Mouse (Mus musculus) CH12.LX (cell line): ENCODE results near the gene Gpx3. TPM values are rescaled to one million over a fixed set of nuclear protein-coding genes. Genes with fewer than 3 reads are reported as not detected.

Source experiments
- DNase-seq: peaks from one replicate; pipeline ENCODE4 v3.0.0-alpha.2; 2013; ENCODE audit errors: extremely low read depth
- H3K27ac ChIP-seq: 2 replicates; pipeline ENCODE4 v1.5.1; 2012; ENCODE audit warnings: low read depth, mild to moderate bottlenecking, control low read depth, moderate library complexity; ENCODE audit not compliant: insufficient read depth
- H3K27me3 ChIP-seq: replicated peaks from 2 replicates; pipeline ENCODE3; 2012; ENCODE audit warnings: inconsistent platforms
- H3K36me3 ChIP-seq, 2 experiments: replicated peaks in 1 of 2; 2 replicates each; pipeline versions ENCODE3 to v1.6.1; 2012; ENCODE audit warnings: inconsistent platforms in 1 of 2, low read length in 1 of 2, mild to moderate bottlenecking in 1 of 2, mixed read lengths in 1 of 2, moderate library complexity in 1 of 2; ENCODE audit not compliant: control insufficient read depth in 1 of 2, insufficient read depth in 1 of 2
- H3K4me1 ChIP-seq, 2 experiments: 2 replicates each; pipeline ENCODE4 v1.6.1; 2012; ENCODE audit warnings: inconsistent platforms in 1 of 2, moderate library complexity in 1 of 2; ENCODE audit not compliant: insufficient read depth in 2 of 2, control insufficient read depth in 1 of 2
- H3K4me2 ChIP-seq: 2 replicates; pipeline ENCODE4 v1.6.1; 2012; ENCODE audit warnings: low read depth, mild to moderate bottlenecking, control low read depth; ENCODE audit not compliant: poor library complexity, insufficient read depth, severe bottlenecking
- H3K4me3 ChIP-seq, 3 experiments: fragments of 150-350 bp in 1 of 3; sonication (generic) in 1 of 3; replicated peaks in 1 of 3; 2 replicates each; pipeline versions ENCODE3 to v1.5.1; 2011 to 2012; ENCODE audit warnings: low read depth in 2 of 3, low read length in 2 of 3, mild to moderate bottlenecking in 2 of 3, moderate library complexity in 2 of 3, control low read depth in 1 of 3, improper control_type of control experiment in 1 of 3, inconsistent platforms in 1 of 3, mixed read lengths in 1 of 3; ENCODE audit not compliant: poor library complexity in 1 of 3
- H3K79me2 ChIP-seq: replicated peaks from 2 replicates; pipeline ENCODE4 v1.6.1; 2012; ENCODE audit warnings: mild to moderate bottlenecking, moderate library complexity; ENCODE audit not compliant: control insufficient read depth, poor library complexity, insufficient read depth, severe bottlenecking; ENCODE audit errors: extremely low read depth
- H3K9ac ChIP-seq: 2 replicates; pipeline ENCODE4 v1.6.1; 2012; ENCODE audit warnings: low read depth, mild to moderate bottlenecking, control low read depth, moderate library complexity; ENCODE audit not compliant: insufficient read depth
- H3K9me3 ChIP-seq: replicated peaks from 2 replicates; pipeline ENCODE3; 2012; ENCODE audit warnings: low read length, inconsistent platforms, mixed read lengths
- BHLHE40 ChIP-seq: IDR thresholded peaks from 2 replicates; pipeline ENCODE4 v1.6.1; 2011; ENCODE audit warnings: mild to moderate bottlenecking, low read depth, low read length, improper control_type of control experiment
- CHD1 ChIP-seq: IDR thresholded peaks from 2 replicates; pipeline ENCODE4 v1.6.1; 2012; ENCODE audit warnings: low read depth, low read length, improper control_type of control experiment, inconsistent platforms
- CHD2 ChIP-seq: IDR thresholded peaks from 2 replicates; pipeline ENCODE4 v1.6.1; 2011; ENCODE audit warnings: low read length, improper control_type of control experiment
- E2F4 ChIP-seq: IDR thresholded peaks from 2 replicates; pipeline ENCODE4 v1.6.1; 2011; ENCODE audit warnings: low read depth, low read length, improper control_type of control experiment; ENCODE audit not compliant: insufficient replicate concordance
- ELF1 ChIP-seq: IDR thresholded peaks from 2 replicates; pipeline ENCODE4 v1.6.1; 2014; ENCODE audit warnings: low read depth, mild to moderate bottlenecking, inconsistent platforms, low read length, improper control_type of control experiment
- EP300 ChIP-seq: IDR thresholded peaks from 2 replicates; pipeline ENCODE4 v1.6.1; 2011; ENCODE audit warnings: low read length, improper control_type of control experiment
- ETS1 ChIP-seq: conservative IDR thresholded peaks from 2 replicates; pipeline ENCODE4 v1.6.1; 2012; ENCODE audit warnings: low read depth, mild to moderate bottlenecking, inconsistent platforms, low read length, improper control_type of control experiment, moderate library complexity
- HCFC1 ChIP-seq: IDR thresholded peaks from 2 replicates; pipeline ENCODE4 v1.6.1; 2012; ENCODE audit warnings: low read depth, mild to moderate bottlenecking, inconsistent platforms, low read length, improper control_type of control experiment
- JUND ChIP-seq: conservative IDR thresholded peaks from 2 replicates; pipeline ENCODE4 v1.6.1; 2011; ENCODE audit warnings: low read depth, low read length, improper control_type of control experiment
- MAFK ChIP-seq: IDR thresholded peaks from 2 replicates; pipeline ENCODE4 v1.6.1; 2011; ENCODE audit warnings: low read length, improper control_type of control experiment; ENCODE audit not compliant: insufficient replicate concordance
- MEF2A ChIP-seq: IDR thresholded peaks from 2 replicates; pipeline ENCODE4 v1.6.1; 2014; ENCODE audit warnings: low read depth, mild to moderate bottlenecking, inconsistent platforms, low read length, improper control_type of control experiment, borderline replicate concordance
- MXI1 ChIP-seq: IDR thresholded peaks from 2 replicates; pipeline ENCODE4 v1.6.1; 2011; ENCODE audit warnings: mild to moderate bottlenecking, low read depth, low read length, improper control_type of control experiment
- MYC ChIP-seq: IDR thresholded peaks from 2 replicates; pipeline ENCODE4 v1.6.1; 2011; ENCODE audit warnings: low read depth, mild to moderate bottlenecking, improper control_type of control experiment, low read length
- NRF1 ChIP-seq: IDR thresholded peaks from 2 replicates; pipeline ENCODE4 v1.6.1; 2014; ENCODE audit warnings: low read depth, mild to moderate bottlenecking, inconsistent platforms, low read length, improper control_type of control experiment, moderate library complexity
- POLR2A ChIP-seq: IDR thresholded peaks from 2 replicates; pipeline ENCODE4 v1.6.1; 2011; ENCODE audit warnings: low read depth, mild to moderate bottlenecking, improper control_type of control experiment, low read length
- RCOR1 ChIP-seq: conservative IDR thresholded peaks from 2 replicates; pipeline ENCODE4 v1.6.1; 2012; ENCODE audit warnings: low read depth, mild to moderate bottlenecking, inconsistent platforms, low read length, improper control_type of control experiment
- SMC3 ChIP-seq: IDR thresholded peaks from 2 replicates; pipeline ENCODE4 v1.6.1; 2011; ENCODE audit warnings: low read depth, low read length, improper control_type of control experiment
- TBP ChIP-seq: conservative IDR thresholded peaks from 2 replicates; pipeline ENCODE4 v1.6.1; 2011; ENCODE audit warnings: low read depth, low read length, improper control_type of control experiment
- TCF12 ChIP-seq: IDR thresholded peaks from 2 replicates; pipeline ENCODE4 v1.6.1; 2014; ENCODE audit warnings: low read depth, mild to moderate bottlenecking, inconsistent platforms, low read length, improper control_type of control experiment
- USF1 ChIP-seq: IDR thresholded peaks from 2 replicates; pipeline ENCODE4 v1.6.1; 2014; ENCODE audit warnings: low read depth, mild to moderate bottlenecking, inconsistent platforms, low read length, improper control_type of control experiment
- USF2 ChIP-seq: conservative IDR thresholded peaks from 2 replicates; pipeline ENCODE4 v1.6.1; 2011; ENCODE audit warnings: low read depth, low read length, improper control_type of control experiment
- ZNF384 ChIP-seq: IDR thresholded peaks from 2 replicates; pipeline ENCODE4 v1.6.1; 2012; ENCODE audit warnings: low read depth, low read length, improper control_type of control experiment, inconsistent platforms
- dilution Hi-C: fragments of 300-500 bp; cut with MboI; formaldehyde crosslinking; loops from 2 replicates; pipeline ENCODE4 v1.14.3; 2020; ENCODE audit warnings: low sequenced_read_pairs; ENCODE audit not compliant: extremely low pct_unique_long_range_greater_than_20kb, extremely low pct_ligation_motif_present
- in situ Hi-C: fragments of 300-500 bp; cut with MboI; formaldehyde crosslinking; loops from 3 replicates; pipeline ENCODE4 v1.14.3; 2019; ENCODE audit warnings: low sequenced_read_pairs, low pct_ligation_motif_present, low pct_unique_long_range_greater_than_20kb, mixed read lengths
- polyA plus RNA-seq: library from polyadenylated mRNA; unstranded; fragments of >175 nt; gene quantifications from 2 replicates; pipeline ENCODE4 v1.2.1, GENCODE M21; 2012; ENCODE audit warnings: low read depth; ENCODE audit not compliant: insufficient read length
- total RNA-seq, 2 experiments: library from RNA; depleted of rRNA; stranded (reverse); fragments of 300-350 nt in 1 of 2; fragments of >200 nt in 1 of 2; gene quantifications; 2 replicates each; pipeline ENCODE4 v1.2.3; 2012 to 2014

Gene Gpx3
- total and polyA plus RNA-seq, 3 experiments = 0.63 TPM; not detected in 2

DNA sequence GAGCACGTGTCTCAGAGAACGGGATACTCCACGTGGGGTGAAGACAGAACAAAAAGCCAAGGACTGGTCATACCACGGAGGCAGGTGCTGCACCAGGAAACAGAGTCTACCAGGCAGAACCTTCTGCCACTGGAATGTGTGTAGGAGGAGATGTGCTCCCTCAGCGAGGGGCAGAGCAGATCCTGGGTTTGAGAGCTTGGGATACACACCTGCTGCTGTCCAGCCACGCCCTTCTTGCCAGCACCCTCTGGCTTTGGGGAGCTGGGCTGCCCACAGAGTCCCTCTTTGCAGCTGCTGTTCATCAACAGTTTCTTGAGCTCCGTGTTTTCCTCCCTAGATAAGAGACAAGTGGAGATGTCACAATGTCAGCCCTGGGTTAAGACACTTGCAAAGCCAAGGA lies 26.6 kb downstream of the Gpx3 start:
- no peak for DNase-seq
- Histone ChIP-seq H3K79me2 (no peaks in the 10 kb centered on the region), H3K4me3 (no peak overlapping the region), H3K9me3 (peaks cover 7% of the 10 kb centered on the region), H3K27me3 (no peaks in the 10 kb centered on the region), H3K27ac (no peak overlapping the region), H3K4me1 (peaks cover 0 to 29% of the 10 kb centered on the region in 2 experiments; a peak in 2 of 4 replicates), H3K9ac (no peak overlapping the region), H3K36me3 (peaks cover 86 to 96% of the 10 kb centered on the region in 2 experiments), H3K4me2 (no peak overlapping the region)
- dilution Hi-C loops (no loop called here), in situ Hi-C loops (loop anchor here (5.0 kb wide), 1 partner anchor 42 kb away; no protein-coding TSS in a partner anchor)
- no peak for TF ChIP-seq MXI1
- TF ChIP-seq NRF1 = no peak
- TF ChIP-seq SMC3 = no peak
- TF ChIP-seq MAFK = no peak
- TF ChIP-seq HCFC1 = no peak
- no peak for TF ChIP-seq TCF12
- no peak for TF ChIP-seq USF2
- TF ChIP-seq JUND = no peak

- in situ Hi-C loops = loop anchor here (5.0 kb wide), 1 partner anchor 42 kb away; no protein-coding TSS in a partner anchor
- Histone ChIP-seq H3K9ac (no peak overlapping the region), H3K79me2 (no peaks in the 10 kb centered on the region), H3K27me3 (no peaks in the 10 kb centered on the region), H3K9me3 (peaks cover 7% of the 10 kb centered on the region), H3K36me3 (peaks cover 86 to 96% of the 10 kb centered on the region in 2 experiments), H3K27ac (no peak overlapping the region), H3K4me3 (no peak overlapping the region), H3K4me1 (peaks cover 0 to 29% of the 10 kb centered on the region in 2 experiments; a peak in 2 of 4 replicates), H3K4me2 (no peak overlapping the region)
- no peak for TF ChIP-seq ELF1
- no peak for TF ChIP-seq EP300
- TF ChIP-seq JUND = no peak
- no peak for TF ChIP-seq USF1
- TF ChIP-seq POLR2A = no peak
- TF ChIP-seq BHLHE40 = no peak
- no peak for TF ChIP-seq MYC
- no peak for TF ChIP-seq ZNF384
- no peak for TF ChIP-seq E2F4
- no peak for TF ChIP-seq ETS1
- no peak for TF ChIP-seq RCOR1
- TF ChIP-seq TBP = no peak
- no peak for TF ChIP-seq HCFC1
- no peak for TF ChIP-seq CHD1
- TF ChIP-seq MEF2A = no peak
- TF ChIP-seq CHD2 = no peak
- dilution Hi-C loops = no loop called here
- DNase-seq = no peak
Measured at GRCm38 (mm10) chr11:54929290-54929689, 27.0 kb downstream of the Gpx3 start.
